Mouse (Mus musculus): ENCODE data around the gene Lurap1.

Gene Lurap1

DNA sequence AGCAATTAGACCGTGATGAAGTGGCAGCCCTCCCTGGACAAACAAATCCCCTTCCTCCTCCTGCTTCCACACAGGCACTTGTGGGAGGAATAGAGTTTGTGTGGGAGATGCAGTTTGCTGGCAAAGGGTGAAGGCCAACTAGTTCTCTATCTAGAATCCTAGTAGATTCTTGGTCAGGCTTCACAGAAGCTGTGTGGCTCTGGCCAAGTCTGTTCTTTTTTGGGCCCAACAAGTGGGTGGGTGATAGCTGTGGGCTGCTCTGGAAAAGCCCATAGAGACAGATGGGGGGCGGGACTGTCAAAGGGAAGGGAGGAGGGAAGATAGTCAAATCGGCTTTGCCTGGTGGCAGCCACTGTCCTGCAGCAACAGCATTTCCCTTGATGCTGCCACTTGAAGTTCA lies 9.6 kb upstream of the Lurap1 start:
- in situ Hi-C loops (cut with MseI, MboI): no loop called here

GRCm38 (mm10) chr4:116159912-116160311 lies 8.8 kb upstream of the Lurap1 start:
- in situ Hi-C loops (cut with MseI, MboI): no loop called here

GRCm38 (mm10) chr4:116157882-116158281 lies 6.7 kb upstream of the Lurap1 start:
- in situ Hi-C loops (cut with MseI, MboI): no loop called here

DNA sequence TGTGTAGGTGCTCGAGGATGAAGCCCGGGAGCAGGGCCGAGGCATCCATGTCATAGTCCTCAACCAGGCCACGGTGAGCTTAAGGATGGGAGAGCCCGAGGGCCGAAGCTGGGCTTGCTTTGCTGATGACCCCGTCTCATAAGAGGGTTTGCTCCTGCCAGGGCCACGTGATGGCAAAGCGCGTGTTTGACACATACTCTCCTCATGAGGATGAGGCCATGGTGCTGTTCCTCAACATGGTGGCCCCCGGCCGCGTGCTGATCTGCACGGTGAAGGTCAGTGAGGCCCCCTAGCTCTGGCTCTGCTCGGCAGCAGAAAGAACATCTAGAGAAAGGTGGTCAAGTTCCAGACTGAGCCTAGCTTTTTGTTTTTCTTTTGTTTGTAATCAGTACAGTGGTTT lies 1.6 kb upstream of the Lurap1 start:
- in situ Hi-C loops (cut with MseI, MboI): no loop called here

DNA sequence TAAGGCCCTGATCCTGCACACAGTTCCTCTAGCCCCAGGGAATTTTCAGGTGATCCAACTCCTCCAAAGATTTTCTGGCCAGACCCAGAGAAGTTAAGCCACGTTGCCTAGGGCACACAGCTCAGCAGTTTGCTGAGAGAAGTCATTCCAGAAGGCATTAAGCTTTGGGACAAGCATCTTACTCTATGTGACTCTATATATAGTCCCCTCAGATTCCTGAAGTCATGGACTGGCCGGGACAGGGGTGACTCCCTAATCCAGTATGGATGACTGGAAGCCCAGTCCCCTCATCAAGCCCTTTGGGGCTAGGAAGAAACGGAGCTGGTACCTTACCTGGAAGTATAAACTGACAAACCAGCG lies 296 bp downstream of the Lurap1 start:
- in situ Hi-C loops (cut with MseI, MboI): no loop called here

- in situ Hi-C loops (cut with MseI, MboI): no loop called here
Measured at GRCm38 (mm10) chr4:116150156-116150861, 829 bp downstream of the Lurap1 start.

- in situ Hi-C loops (cut with MseI, MboI): no loop called here
Measured at GRCm38 (mm10) chr4:116149812-116150155, 1.4 kb downstream of the Lurap1 start.

DNA sequence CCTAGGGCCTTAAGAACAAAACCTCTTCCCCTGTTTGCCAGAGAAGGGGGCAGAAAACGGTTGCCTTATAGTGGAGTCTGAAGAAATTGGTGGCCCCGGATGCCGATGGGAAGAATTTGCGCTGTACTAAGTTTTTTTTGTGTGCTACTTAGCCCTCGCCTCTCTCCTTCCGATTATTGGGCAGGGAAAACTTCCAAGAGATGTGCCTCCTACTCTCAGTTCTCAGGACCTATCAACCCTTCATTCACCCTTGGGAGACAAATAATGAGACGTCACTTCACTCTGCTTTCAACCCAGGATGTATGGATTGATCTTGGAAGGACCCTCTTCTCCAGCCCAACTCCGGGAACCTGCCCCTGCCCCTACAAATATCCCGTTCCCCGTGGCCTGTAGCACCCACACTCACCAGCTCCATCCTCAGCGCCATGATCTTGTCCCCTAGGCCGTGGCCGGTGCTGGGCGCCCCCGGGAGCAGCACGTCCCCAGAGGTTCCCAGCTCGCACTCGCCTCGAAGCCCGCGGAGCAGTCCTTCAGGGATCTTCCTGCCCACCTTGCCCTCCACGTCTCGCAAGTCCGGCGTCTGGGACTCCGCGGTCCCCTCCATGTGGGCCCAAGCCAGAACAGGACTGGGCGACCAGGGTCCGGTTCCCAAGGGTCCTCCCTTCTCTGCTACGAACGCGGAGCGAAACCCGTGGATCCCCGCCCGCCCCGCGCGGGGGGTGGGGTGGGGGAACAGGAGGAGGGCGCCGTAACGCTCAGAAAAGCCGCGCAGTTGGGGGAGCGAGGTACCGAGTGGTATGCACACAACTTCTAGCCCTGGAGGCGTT lies 7.0 kb downstream of the Lurap1 start:
- in situ Hi-C loops (cut with MseI, MboI): no loop called here

DNA sequence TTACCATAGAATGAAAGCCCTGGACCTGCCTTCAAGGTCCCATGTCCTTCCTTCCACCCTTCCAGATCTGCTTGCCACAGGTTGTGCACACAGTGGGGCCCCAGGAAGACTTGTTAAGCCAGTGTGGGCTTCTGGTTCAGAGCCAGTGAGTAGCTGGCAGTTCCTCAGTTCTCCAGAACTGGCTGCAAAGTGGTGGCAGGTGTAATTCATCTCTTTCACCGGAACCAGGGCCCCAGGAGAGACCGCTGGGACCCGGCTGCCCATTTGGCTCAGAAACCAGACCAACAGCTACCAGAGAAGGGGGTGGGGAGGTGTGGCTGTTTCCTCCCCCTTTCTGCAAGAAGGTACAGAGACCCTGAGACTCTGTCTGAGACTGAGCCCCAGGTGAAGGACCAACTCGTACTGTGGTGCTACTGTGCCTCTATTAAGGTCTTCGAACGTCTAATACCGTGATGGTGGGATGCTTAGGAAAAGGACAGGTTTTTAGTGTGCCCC lies 7.8 kb downstream of the Lurap1 start:
- in situ Hi-C loops (cut with MseI, MboI): no loop called here

DNA sequence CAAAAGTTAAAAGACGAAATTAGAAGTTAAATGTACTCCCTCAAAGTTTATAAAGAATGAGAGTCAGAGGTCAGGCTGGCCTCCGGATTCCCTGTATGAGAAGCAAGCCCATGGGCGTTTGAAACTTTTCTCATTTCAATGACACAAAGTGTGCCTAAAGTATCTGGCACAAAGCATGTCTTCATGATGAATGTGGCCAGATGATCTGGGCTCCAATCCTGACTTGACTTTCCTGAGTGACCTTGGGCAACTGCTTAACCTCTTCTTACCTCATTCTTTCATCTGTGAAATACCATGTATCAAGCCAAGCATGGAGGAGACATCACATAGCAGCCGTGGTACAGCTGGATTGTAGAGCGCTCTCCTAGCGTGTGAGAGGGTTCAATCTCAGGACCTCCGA lies 8.9 kb downstream of the Lurap1 start:
- in situ Hi-C loops (cut with MseI, MboI): no loop called here

DNA sequence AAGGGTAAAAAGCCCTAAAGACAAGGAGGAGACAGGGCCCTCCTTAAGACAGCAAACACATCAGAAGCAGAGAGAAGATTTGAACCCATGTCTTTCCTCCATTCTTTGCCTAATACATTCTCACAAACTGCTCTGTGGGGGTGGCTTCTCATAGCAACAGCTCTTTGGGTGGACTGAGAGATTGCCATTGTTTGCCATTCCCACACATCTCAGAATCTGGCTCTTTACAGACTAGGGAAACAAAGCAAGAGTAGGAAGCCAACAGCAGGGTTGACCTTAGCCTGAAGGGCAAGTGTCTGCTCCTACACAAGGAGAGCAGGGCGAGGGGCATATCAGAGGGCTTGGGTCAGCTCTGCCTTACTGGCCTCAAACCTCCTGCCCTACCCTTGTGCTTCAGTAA lies 9.4 kb downstream of the Lurap1 start:
- in situ Hi-C loops (cut with MseI, MboI): no loop called here

DNA sequence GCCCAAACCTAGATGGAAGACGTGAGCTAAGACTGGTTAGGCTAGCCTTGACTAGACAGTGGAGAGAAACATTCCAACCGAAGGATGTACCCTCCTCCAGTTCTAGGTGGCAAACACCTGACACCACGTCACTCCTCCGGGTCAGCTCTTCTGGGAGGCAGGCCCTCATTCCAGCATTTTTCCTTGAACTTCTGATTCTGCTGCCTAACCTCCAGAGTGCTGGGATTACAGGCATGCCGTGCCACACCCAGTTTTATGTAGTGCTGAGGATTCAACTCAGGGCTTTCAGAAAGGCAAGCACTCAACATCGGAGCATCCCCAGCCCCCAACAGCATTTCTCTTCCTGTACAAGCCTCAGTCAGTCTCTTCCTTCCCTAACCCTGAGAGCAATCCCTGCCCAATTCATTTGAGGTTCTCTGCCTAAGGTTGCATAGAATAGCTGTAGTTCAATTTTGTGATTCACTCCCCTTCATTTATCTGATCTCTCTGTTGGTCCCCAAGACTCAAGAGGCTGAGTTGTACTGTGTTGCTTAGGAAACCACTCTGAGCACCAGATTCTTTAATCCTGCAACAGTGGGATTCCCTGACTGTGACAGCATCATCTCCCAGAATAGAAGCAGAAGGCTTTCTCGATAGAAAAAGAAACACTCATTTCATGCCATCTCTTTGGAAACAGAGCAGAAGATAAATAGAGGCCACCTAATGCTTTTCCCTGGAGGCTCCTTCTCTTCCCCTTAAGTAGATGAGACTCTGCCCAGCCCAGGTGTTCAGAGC lies 10.2 kb downstream of the Lurap1 start:
- in situ Hi-C loops (cut with MseI, MboI): no loop called here

- in situ Hi-C loops (cut with MseI, MboI): no loop called here
Measured at GRCm38 (mm10) chr4:116137421-116137996, 13.6 kb downstream of the Lurap1 start.

GRCm38 (mm10) chr4:116134990-116135389 lies 16.1 kb downstream of the Lurap1 start:
- in situ Hi-C loops (cut with MseI, MboI): no loop called here

DNA sequence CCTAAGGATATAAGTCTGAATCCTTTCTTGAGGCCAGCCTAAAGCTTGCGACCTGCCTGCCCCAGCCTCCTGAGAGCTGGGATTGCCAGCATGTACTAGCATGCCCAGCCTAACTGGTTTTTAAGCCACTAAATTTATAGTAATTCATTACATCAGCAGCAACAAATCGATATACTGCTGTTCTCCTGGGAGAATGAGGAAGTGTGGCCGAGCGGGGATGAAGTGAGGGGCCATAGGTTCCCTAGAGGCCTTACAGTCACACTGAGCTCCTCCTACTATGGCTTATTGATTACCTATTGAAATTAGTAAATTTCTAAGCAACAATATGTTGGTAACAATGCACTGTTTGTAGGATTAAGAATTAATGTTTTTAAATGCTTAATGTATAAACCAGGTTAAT lies 18.0 kb downstream of the Lurap1 start:
- in situ Hi-C loops (cut with MseI, MboI): no loop called here

DNA sequence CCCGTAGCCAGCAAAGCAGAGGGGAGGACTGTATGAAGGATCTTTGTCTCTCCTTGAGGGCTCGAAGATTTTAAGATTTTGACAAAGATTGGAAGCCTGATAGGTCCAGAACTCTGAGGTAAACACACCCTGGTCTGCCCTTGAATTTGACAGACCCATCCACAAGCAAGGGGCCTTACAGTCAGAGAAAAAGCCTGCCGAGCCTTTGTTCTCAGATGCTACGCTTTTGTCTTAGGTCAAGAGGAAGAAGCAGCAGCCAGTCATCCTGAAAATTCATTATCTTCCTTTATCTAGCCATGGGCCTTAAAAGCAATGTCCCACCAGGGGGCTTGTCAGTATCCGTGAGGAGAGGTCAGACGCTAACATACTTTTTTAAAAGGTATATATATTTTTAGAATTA lies 23.2 kb downstream of the Lurap1 start:
- in situ Hi-C loops (cut with MseI, MboI): no loop called here

DNA sequence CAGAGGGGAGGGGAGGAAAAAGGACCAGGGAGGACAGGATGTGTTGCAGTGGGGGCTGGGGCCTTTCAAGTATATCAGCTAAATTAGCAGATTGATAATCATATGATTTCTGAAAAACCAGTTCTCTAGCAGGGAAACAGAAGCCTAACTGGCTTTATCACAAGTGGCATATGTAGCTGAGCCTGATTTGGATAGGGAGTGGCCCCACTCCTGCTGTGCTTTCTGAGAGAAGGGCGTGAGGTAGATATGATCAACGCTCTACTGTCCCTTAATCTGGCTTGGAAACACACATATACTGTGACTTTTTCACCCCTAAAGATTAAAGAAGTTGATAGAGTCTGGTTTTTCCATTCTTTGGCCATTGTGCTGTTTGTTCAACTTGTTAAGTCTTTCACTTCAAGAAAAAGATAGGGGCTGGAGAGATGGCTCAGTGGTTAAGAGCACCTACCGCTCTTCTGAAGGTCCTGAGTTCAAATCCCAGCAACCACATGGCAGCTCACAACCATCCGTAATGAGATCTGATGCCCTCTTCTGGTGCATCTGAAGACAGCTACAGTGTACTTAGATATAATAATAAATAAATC lies 25.2 kb downstream of the Lurap1 start:
- in situ Hi-C loops (cut with MseI, MboI): no loop called here

DNA sequence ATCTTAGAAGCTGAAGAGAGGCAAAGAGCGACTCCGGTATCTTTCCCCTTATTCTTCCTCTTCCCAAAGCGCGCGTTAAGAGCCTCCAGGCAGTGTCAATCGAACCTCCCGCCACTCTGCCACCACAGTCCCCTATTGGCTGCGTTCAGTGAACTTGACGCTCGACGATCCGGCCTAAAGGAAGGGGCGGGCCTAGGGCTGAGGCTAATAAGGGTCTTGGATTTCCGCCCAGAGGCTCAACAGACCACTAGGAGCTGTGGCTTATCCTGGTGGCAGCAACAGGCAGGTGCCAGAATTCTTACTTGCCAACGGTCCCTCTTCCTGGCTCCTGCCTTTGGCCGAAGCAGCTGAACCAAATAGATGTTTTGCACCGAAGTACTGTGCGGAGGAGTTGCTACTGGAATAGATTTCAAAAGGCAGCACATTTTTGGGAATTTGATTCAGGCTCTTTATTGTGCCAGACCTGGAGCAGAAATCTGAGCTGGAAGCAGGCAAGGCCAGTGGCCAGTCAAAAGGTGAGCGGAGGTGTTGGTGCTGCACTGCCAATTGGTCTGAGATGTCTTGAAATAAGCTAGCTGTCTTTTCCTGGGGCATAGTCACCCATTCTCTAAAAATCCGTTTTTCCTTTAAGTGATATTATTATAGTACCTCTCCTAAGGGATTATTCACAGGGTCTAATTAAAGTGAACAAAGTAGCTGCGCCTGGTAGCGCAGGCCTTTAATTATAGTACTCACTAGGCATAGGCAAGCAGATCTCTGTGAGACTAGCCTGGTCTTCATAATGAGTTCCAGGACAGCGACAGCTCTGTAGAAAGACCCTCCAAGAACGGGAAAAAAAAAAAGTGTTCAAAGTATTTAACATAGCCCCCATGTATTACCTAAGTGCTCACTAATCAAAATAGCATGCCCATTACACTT lies 27.3 kb downstream of the Lurap1 start, which contains the start of the genes Rad54l and Pomgnt1:
Gene Rad54l, minus strand, starts transcription at position 89 of the 918 bp plus-strand sequence.
Gene Pomgnt1, plus strand, starts transcription at position 239 of the 918 bp plus-strand sequence.
- in situ Hi-C loops (cut with MseI, MboI): no loop called here

DNA sequence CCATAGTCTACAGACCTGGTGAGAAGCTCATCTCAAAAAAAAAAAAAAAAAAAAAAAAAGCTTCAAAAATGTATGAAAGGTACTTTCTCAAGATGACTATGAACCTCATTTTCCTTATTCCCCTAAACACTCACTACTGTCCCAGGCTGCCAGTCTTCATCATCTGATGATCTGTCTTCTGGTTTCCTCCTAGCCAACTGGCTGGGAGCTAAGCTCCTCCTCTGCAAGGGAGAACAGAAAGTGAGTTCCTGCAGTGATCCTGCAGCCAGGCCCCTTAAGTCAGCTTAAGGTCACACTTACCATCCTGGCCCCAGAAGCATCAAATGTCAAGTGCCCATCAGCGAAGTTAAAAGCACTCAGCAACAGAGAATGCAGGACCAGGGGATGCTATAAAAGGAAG lies 28.4 kb downstream of the Lurap1 start:
- in situ Hi-C loops (cut with MseI, MboI): no loop called here

- in situ Hi-C loops (cut with MseI, MboI): no loop called here
Measured at GRCm38 (mm10) chr4:116111486-116111885, 39.7 kb downstream of the Lurap1 start.

All from mouse trophoblast stem cell (cell line).